Mouse (Mus musculus) forebrain, embryonic 16.5 days (tissue): Measurements from ENCODE around the gene Gm3099. TPM values are rescaled to one million over a fixed set of nuclear protein-coding genes. Genes with fewer than 3 reads are reported as not detected.
"Not testable (repeated sequence)": the region's sequence is repeated elsewhere in the genome, so short reads cannot be mapped to it uniquely, and the experiment has no call there.

Source experiments
- ATAC-seq: fragments of 200-750 bp; cut with Nextera tagmentation; 2 replicates; pipeline ENCODE4 v1.8.0; 2017; ENCODE audit warnings: mild to moderate bottlenecking, moderate library complexity
- H3K27ac ChIP-seq: fragments of 300-500 bp; sonication (generic); 2 replicates; pipeline ENCODE4 v1.5.1; 2014; ENCODE audit warnings: low read length, control low read depth
- H3K27me3 ChIP-seq: fragments of 300-500 bp; sonication (generic); replicated peaks from 2 replicates; pipeline ENCODE4 v1.6.1; 2014; ENCODE audit warnings: low read length; ENCODE audit not compliant: control insufficient read depth, insufficient read depth
- H3K36me3 ChIP-seq: fragments of 300-500 bp; sonication (generic); 2 replicates; pipeline ENCODE4 v1.6.1; 2014; ENCODE audit not compliant: control insufficient read depth, insufficient read depth
- H3K4me1 ChIP-seq: fragments of 300-500 bp; sonication (generic); replicated peaks from 2 replicates; pipeline ENCODE4 v1.6.1; 2014; ENCODE audit warnings: low read length; ENCODE audit not compliant: control insufficient read depth, insufficient read depth
- H3K4me2 ChIP-seq: fragments of 300-500 bp; sonication (generic); 2 replicates; pipeline ENCODE4 v1.6.1; 2014; ENCODE audit warnings: mild to moderate bottlenecking, low read length, control low read depth
- H3K4me3 ChIP-seq: fragments of 300-500 bp; sonication (generic); replicated peaks from 2 replicates; pipeline ENCODE4 v1.5.1; 2014; ENCODE audit warnings: mild to moderate bottlenecking, low read length, control low read depth
- H3K9ac ChIP-seq: fragments of 300-500 bp; sonication (generic); replicated peaks from 2 replicates; pipeline ENCODE4 v1.6.1; 2014; ENCODE audit warnings: low read depth, low read length, control low read depth
- H3K9me3 ChIP-seq: fragments of 300-500 bp; sonication (generic); 2 replicates; pipeline ENCODE4 v1.6.1; 2016; ENCODE audit warnings: low read length; ENCODE audit not compliant: control insufficient read depth
- WGBS: fragments of 180-500 bp; shearing (Covaris S2); extraction: QIAGEN DNeasy Blood & Tissue Kit; methylation state at CpG from one replicate; pipeline ENCODE4 v1.1.7; 2014; 5-methylcytosine and 5-hydroxymethylcytosine counted together
- polyA plus RNA-seq: library from polyadenylated mRNA; unstranded; fragments of >200 nt; fragmentation: Nextera tagmentation; extraction: Ambion mirVana; gene quantifications from 2 replicates; pipeline ENCODE4 v1.2.1, GENCODE M21; 2015

The Gm3099 gene
- polyA plus RNA-seq = not detected in 2 replicates

GRCm38 (mm10) chr14:3998094-3998493 is at the start of gene Gm3099:
Gene Gm3099 (plus strand): TSS chr14:3998394.
- not testable (repeated sequence) for H3K27me3 ChIP-seq, H3K4me1 ChIP-seq, ATAC-seq, H3K4me2 ChIP-seq, H3K36me3 ChIP-seq, H3K9ac ChIP-seq, H3K27ac ChIP-seq, H3K4me3 ChIP-seq, H3K9me3 ChIP-seq
- whole genome bisulfite sequencing = 70% methylated on average over 1 of the region's 3 CpGs

GRCm38 (mm10) chr14:3963247-3963646 is 34.9 kb upstream of the Gm3099 start, which contains the start of gene Gm3095:
Gene Gm3095 (plus strand): TSS chr14:3963547.
- not testable (repeated sequence) for ATAC-seq, H3K9ac ChIP-seq, H3K9me3 ChIP-seq, H3K27me3 ChIP-seq, H3K4me1 ChIP-seq, H3K27ac ChIP-seq, H3K4me2 ChIP-seq, H3K4me3 ChIP-seq, H3K36me3 ChIP-seq
- no CpG with 5 or more reads among the region's 2 CpGs for WGBS

GRCm38 (mm10) chr14:4023641-4024040 is 25.4 kb downstream of the Gm3099 start, which contains the start of gene Gm5796:
Gene Gm5796 (plus strand): TSS chr14:4023941.
- H3K36me3 ChIP-seq, H3K9ac ChIP-seq, H3K4me3 ChIP-seq, H3K4me2 ChIP-seq, H3K27ac ChIP-seq, H3K4me1 ChIP-seq, H3K9me3 ChIP-seq, ATAC-seq, H3K27me3 ChIP-seq: not testable (repeated sequence)
- no CpG with 5 or more reads among the region's 3 CpGs for WGBS

Other genes starting within 250 kb of the Gm3099 start
- 4.7 and 5.8 TPM in 2 replicates for gene Gm3002, start 188.3 kb upstream of the Gm3099 start, polyA plus RNA-seq
- 0.57 TPM in 1 of 2 replicates, not detected in the other for gene Gm3033, start 152.1 kb upstream of the Gm3099 start, polyA plus RNA-seq
- not detected in 2 replicates for gene Gm2916, start 114.2 kb upstream of the Gm3099 start, polyA plus RNA-seq
- gene Gm3029, start 66.6 kb upstream of the Gm3099 start, polyA plus RNA-seq = not detected in 2 replicates
- gene Gm3095, start 34.8 kb upstream of the Gm3099 start, polyA plus RNA-seq = 0.70 and 2.0 TPM in 2 replicates
- gene Gm5796, start 25.5 kb downstream of the Gm3099 start, polyA plus RNA-seq = 4.4 and 5.1 TPM in 2 replicates
- gene Gm3115, start 85.7 kb downstream of the Gm3099 start, polyA plus RNA-seq = not detected in 2 replicates
- gene Gm8108, start 112.1 kb downstream of the Gm3099 start, polyA plus RNA-seq = 2.8 and 3.8 TPM in 2 replicates
- not detected in 2 replicates for gene Gm3127, start 166.6 kb downstream of the Gm3099 start, polyA plus RNA-seq
- 6.8 and 9.7 TPM in 2 replicates for gene Gm2974, start 184.2 kb downstream of the Gm3099 start, polyA plus RNA-seq